In the genomic region with DNA sequence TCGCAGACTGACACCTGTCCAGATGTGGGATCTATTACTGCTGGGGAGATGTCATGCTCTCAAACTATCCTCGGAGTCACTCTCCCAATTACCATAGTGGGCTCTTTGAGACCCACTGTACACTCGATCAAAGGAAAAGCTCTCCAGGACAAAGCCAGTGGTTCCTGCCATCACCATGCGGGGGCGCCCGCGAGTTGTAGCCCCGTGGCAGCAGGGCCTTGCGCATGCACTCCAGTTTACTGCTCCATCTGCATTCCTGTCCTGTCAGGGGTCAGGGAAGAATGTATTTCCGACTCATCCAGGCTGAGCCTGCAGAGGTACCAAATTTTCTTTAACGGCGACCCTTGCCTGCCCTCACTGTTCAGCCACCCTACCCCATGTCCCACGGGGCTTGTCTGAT, we compare ENCODE assay signal across 13 mouse cellular contexts. TPM values are rescaled to one million over a fixed set of nuclear protein-coding genes. Genes with fewer than 3 reads are reported as not detected.
DNase-seq lines count a peak whose midpoint lies in the region; ATAC-seq and TF ChIP-seq lines count a peak whose summit lies in the region.
"Had no signal": no experiment of that assay in that cellular context is flagged by ENCODE, and none has a peak within 500 bp of the region (broad histone marks: within the 10 kb centered on the region; RNA-seq: fewer than 3 reads in every experiment).

No protein-coding gene starts in this region.

- no peak overlapping the region for H3K4me3 ChIP-seq in forebrain, postnatal 0 days (ENCODE audit: low read depth, low read length)
- H3K4me3 ChIP-seq in forebrain, embryonic 12.5 days (replicated peaks), result no peak overlapping the region
- no peak overlapping the region for H3K4me3 ChIP-seq in lung, embryonic 14.5 days (ENCODE audit: low read depth, low read length)
- no peak overlapping the region for H3K4me3 ChIP-seq in ES-Bruce4 (ENCODE audit: low read depth, low read length)
- H3K4me3 ChIP-seq: erythroblast, embryonic 14.5 days; hindbrain, embryonic 12.5 days; limb, embryonic 13.5 days; midbrain, embryonic 12.5 days had no signal

- H3K4me2 ChIP-seq in forebrain, postnatal 0 days (ENCODE audit: low read depth), result no peak overlapping the region
- H3K4me2 ChIP-seq in forebrain, embryonic 12.5 days, result no peak overlapping the region
- H3K4me2 ChIP-seq in lung, embryonic 14.5 days, result no peak overlapping the region
- H3K4me2 ChIP-seq: hindbrain, embryonic 12.5 days; limb, embryonic 13.5 days; midbrain, embryonic 12.5 days had no signal

- no peaks in the 10 kb centered on the region for H3K4me1 ChIP-seq in forebrain, postnatal 0 days (ENCODE audit: insufficient read depth)
- peaks cover 5% of the 10 kb centered on the region; the same call in 1 of the 2 replicates for H3K4me1 ChIP-seq in forebrain, embryonic 12.5 days
- H3K4me1 ChIP-seq in lung, embryonic 14.5 days (ENCODE audit: insufficient read depth), result no peaks in the 10 kb centered on the region
- peaks cover 4% of the 10 kb centered on the region for H3K4me1 ChIP-seq in ES-Bruce4 (ENCODE audit: control insufficient read depth, insufficient read depth, low read length)
- H3K4me1 ChIP-seq: limb, embryonic 13.5 days; midbrain, embryonic 12.5 days had no signal

- DNase-seq in forebrain, postnatal 0 days, result no peak
- DNase-seq in lung, embryonic 14.5 days, result no peak
- DNase-seq in lung, postnatal 25 days (ENCODE audit: low spot score), result no peak
- no peak for DNase-seq in retina, postnatal 1 day
- DNase-seq: cerebellum, adult 9-10 months had no signal

- H3K27ac ChIP-seq in forebrain, postnatal 0 days (ENCODE audit: low read depth, low read length), result no peak overlapping the region
- no peak overlapping the region for H3K27ac ChIP-seq in forebrain, embryonic 12.5 days
- no peak overlapping the region for H3K27ac ChIP-seq in lung, embryonic 14.5 days (ENCODE audit: low read depth)
- H3K27ac ChIP-seq in ES-Bruce4 (ENCODE audit: insufficient read depth, low read length), result no peak overlapping the region
- H3K27ac ChIP-seq: hindbrain, embryonic 12.5 days; limb, embryonic 13.5 days; midbrain, embryonic 12.5 days had no signal

- no peaks in the 10 kb centered on the region for H3K36me3 ChIP-seq in forebrain, postnatal 0 days (ENCODE audit: insufficient read depth)
- no peaks in the 10 kb centered on the region for H3K36me3 ChIP-seq in forebrain, embryonic 12.5 days (replicated peaks)
- H3K36me3 ChIP-seq in lung, embryonic 14.5 days (ENCODE audit: insufficient read depth), result no peaks in the 10 kb centered on the region
- H3K36me3 ChIP-seq in ES-Bruce4 (ENCODE audit: control insufficient read depth, insufficient read depth, low read length, poor library complexity, severe bottlenecking), result no peaks in the 10 kb centered on the region
- H3K36me3 ChIP-seq: hindbrain, embryonic 12.5 days; limb, embryonic 13.5 days; midbrain, embryonic 12.5 days had no signal

- H3K9me3 ChIP-seq in forebrain, postnatal 0 days (ENCODE audit: low read length), result no peaks in the 10 kb centered on the region
- no peaks in the 10 kb centered on the region for H3K9me3 ChIP-seq in forebrain, embryonic 12.5 days
- H3K9me3 ChIP-seq in lung, embryonic 14.5 days (ENCODE audit: low read depth, low read length), result no peaks in the 10 kb centered on the region
- H3K9me3 ChIP-seq in ES-Bruce4 (replicated peaks; ENCODE audit: control insufficient read depth, insufficient read depth, low read length, poor library complexity, severe bottlenecking), result no peaks in the 10 kb centered on the region
- H3K9me3 ChIP-seq: hindbrain, embryonic 12.5 days; limb, embryonic 13.5 days; midbrain, embryonic 12.5 days had no signal

- no peak for TF ChIP-seq POLR2A in ES-Bruce4 (IDR thresholded peaks at IDR 0.05; ENCODE audit: insufficient read depth, low read length)

- no peaks in the 10 kb centered on the region for H3K27me3 ChIP-seq in forebrain, postnatal 0 days (ENCODE audit: insufficient read depth, low read length)
- H3K27me3 ChIP-seq in forebrain, embryonic 12.5 days, result no peaks in the 10 kb centered on the region
- H3K27me3 ChIP-seq in lung, embryonic 14.5 days (ENCODE audit: insufficient read depth, low read length), result no peaks in the 10 kb centered on the region
- no peaks in the 10 kb centered on the region for H3K27me3 ChIP-seq in ES-Bruce4 (ENCODE audit: control insufficient read depth, insufficient read depth, low read length, poor library complexity, severe bottlenecking)
- H3K27me3 ChIP-seq: hindbrain, embryonic 12.5 days; limb, embryonic 13.5 days; midbrain, embryonic 12.5 days had no signal

- no peak for ATAC-seq in forebrain, postnatal 0 days
- ATAC-seq in forebrain, embryonic 12.5 days (ENCODE audit: low FRiP score), result no peak
- ATAC-seq in lung, embryonic 14.5 days (ENCODE audit: insufficient read depth), result no peak
- 0 out of 2 replicates have a peak, but pooled peaks have one; percentile 27 for ATAC-seq in megakaryocyte progenitor cell, adult 5-6 weeks (replicated peaks; ENCODE audit: poor library complexity)
- ATAC-seq in cerebellum, adult (ENCODE audit: insufficient number of reproducible peaks, low FRiP score, low TSS enrichment), result no peak

- TF ChIP-seq CTCF in forebrain, postnatal 0 days (IDR thresholded peaks at IDR 0.05; ENCODE audit: low read depth), result peak; percentile 15; the same call in 1 of the 2 replicates
- TF ChIP-seq CTCF in lung, embryonic 14.5 days (IDR thresholded peaks at IDR 0.05; ENCODE audit: low read depth), result peak; percentile 50; the same call in 1 of the 2 replicates
- peak; percentile 58 for TF ChIP-seq CTCF in ES-Bruce4 (IDR thresholded peaks at IDR 0.05; ENCODE audit: low read depth, low read length)

- no peak overlapping the region for H3K9ac ChIP-seq in forebrain, postnatal 0 days
- no peak overlapping the region for H3K9ac ChIP-seq in forebrain, embryonic 12.5 days
- no peak overlapping the region for H3K9ac ChIP-seq in lung, embryonic 14.5 days
- no peak overlapping the region for H3K9ac ChIP-seq in ES-Bruce4 (ENCODE audit: low read depth, poor library complexity, severe bottlenecking)
- H3K9ac ChIP-seq: hindbrain, embryonic 12.5 days; limb, embryonic 13.5 days; midbrain, embryonic 12.5 days had no signal

- no peak for TF ChIP-seq EP300 in ES-Bruce4 (IDR thresholded peaks at IDR 0.05; ENCODE audit: insufficient read depth, low read depth, low read length)

- WGBS in forebrain, postnatal 0 days, result 73% methylated on average over 13 of the region's 13 CpGs
- WGBS in forebrain, embryonic 12.5 days, result 77% methylated on average over 13 of the region's 13 CpGs
- WGBS in lung, embryonic 14.5 days, result 67% methylated on average over 13 of the region's 13 CpGs

RNA-seq across cellular contexts. Expression of gene Upk3b, which starts 6.6 kb away (rescaled TPM):
- total RNA-seq in forebrain, postnatal 0 days (2014; rRNA removed), result 0.19 TPM in 1 of 2 replicates, not detected in the other
- not detected in 2 replicates for polyA plus RNA-seq in forebrain, postnatal 0 days (2015; fragmentation: Nextera tagmentation; extraction: Ambion mirVana)
- polyA plus RNA-seq in forebrain, embryonic 12.5 days (2016; fragmentation: Nextera tagmentation; extraction: Ambion mirVana), result not detected in 2 replicates
- 23.8 and 26.7 TPM in 2 replicates for polyA plus RNA-seq in lung, embryonic 14.5 days (2014; fragmentation: Nextera tagmentation; extraction: Ambion mirVana)
- polyA plus RNA-seq in ES-Bruce4 (2011; ENCODE audit: insufficient read depth, insufficient read length, low read depth, missing spikeins), result 0.34 and 0.38 TPM in 2 replicates
- total RNA-seq in megakaryocyte progenitor cell, adult 5-6 weeks (2015), result not detected in 2 replicates
- total RNA-seq in megakaryocyte progenitor cell, adult 5-6 weeks (2017), result not detected in 2 replicates
- polyA plus RNA-seq: erythroblast, embryonic 14.5 days had no signal

RNA-seq across cellular contexts. Expression of gene Upk3bl, which starts 9.4 kb away (rescaled TPM):
- total RNA-seq in forebrain, postnatal 0 days (2014; rRNA removed), result not detected in 2 replicates
- not detected in 2 replicates for polyA plus RNA-seq in forebrain, postnatal 0 days (2015; fragmentation: Nextera tagmentation; extraction: Ambion mirVana)
- polyA plus RNA-seq in forebrain, embryonic 12.5 days (2016; fragmentation: Nextera tagmentation; extraction: Ambion mirVana), result 0.32 and 0.92 TPM in 2 replicates
- polyA plus RNA-seq in lung, embryonic 14.5 days (2014; fragmentation: Nextera tagmentation; extraction: Ambion mirVana), result 1.5 and 1.8 TPM in 2 replicates
- polyA plus RNA-seq in ES-Bruce4 (2011; ENCODE audit: insufficient read depth, insufficient read length, low read depth, missing spikeins), result 2.7 and 3.7 TPM in 2 replicates
- total RNA-seq in megakaryocyte progenitor cell, adult 5-6 weeks (2015), result 0.59 and 1.4 TPM in 2 replicates
- 0.17 and 1.0 TPM in 2 replicates for total RNA-seq in megakaryocyte progenitor cell, adult 5-6 weeks (2017)
- polyA plus RNA-seq: erythroblast, embryonic 14.5 days had no signal

RNA-seq across cellular contexts. Expression of gene Rasa4, which starts 38.9 kb away (rescaled TPM):
- total RNA-seq in forebrain, postnatal 0 days (2014; rRNA removed), result 8.5 and 11.5 TPM in 2 replicates
- 5.8 and 9.0 TPM in 2 replicates for polyA plus RNA-seq in forebrain, postnatal 0 days (2015; fragmentation: Nextera tagmentation; extraction: Ambion mirVana)
- polyA plus RNA-seq in forebrain, embryonic 12.5 days (2016; fragmentation: Nextera tagmentation; extraction: Ambion mirVana), result 6.2 and 8.0 TPM in 2 replicates
- polyA plus RNA-seq in lung, embryonic 14.5 days (2014; fragmentation: Nextera tagmentation; extraction: Ambion mirVana), result 4.2 and 4.4 TPM in 2 replicates
- 5.9 and 6.6 TPM in 2 replicates for polyA plus RNA-seq in ES-Bruce4 (2011; ENCODE audit: insufficient read depth, insufficient read length, low read depth, missing spikeins)
- 31.4 and 43.2 TPM in 2 replicates for total RNA-seq in megakaryocyte progenitor cell, adult 5-6 weeks (2015)
- 21.5 and 31.9 TPM in 2 replicates for total RNA-seq in megakaryocyte progenitor cell, adult 5-6 weeks (2017)

RNA-seq across cellular contexts. Expression of gene Dtx2, which starts 50.3 kb away (rescaled TPM):
- 19.5 and 25.3 TPM in 2 replicates for total RNA-seq in forebrain, postnatal 0 days (2014; rRNA removed)
- polyA plus RNA-seq in forebrain, postnatal 0 days (2015; fragmentation: Nextera tagmentation; extraction: Ambion mirVana), result 17.6 and 20.0 TPM in 2 replicates
- polyA plus RNA-seq in forebrain, embryonic 12.5 days (2016; fragmentation: Nextera tagmentation; extraction: Ambion mirVana), result 29.7 and 32.9 TPM in 2 replicates
- 21.4 and 24.4 TPM in 2 replicates for polyA plus RNA-seq in lung, embryonic 14.5 days (2014; fragmentation: Nextera tagmentation; extraction: Ambion mirVana)
- polyA plus RNA-seq in ES-Bruce4 (2011; ENCODE audit: insufficient read depth, insufficient read length, low read depth, missing spikeins), result 23.7 and 25.0 TPM in 2 replicates
- total RNA-seq in megakaryocyte progenitor cell, adult 5-6 weeks (2015), result 12.9 and 13.7 TPM in 2 replicates
- 4.7 and 5.5 TPM in 2 replicates for total RNA-seq in megakaryocyte progenitor cell, adult 5-6 weeks (2017)

Comparison
In these comparisons a context has a peak if more than half of its experiments do, and no peak if none do; other contexts are left out.
1. RNA of gene Upk3b, which starts 6.6 kb away (polyA plus RNA-seq): 23.8 to 26.7 TPM in lung, embryonic 14.5 days; 0.34 to 0.38 TPM in ES-Bruce4, not detected in forebrain, embryonic 12.5 days and not detected in forebrain, postnatal 0 days; every median in the first group is over 10 times any median in the second.
2. Peak in every context shown above with its lines, with median percentiles within 50 percentile points of each other: CTCF ChIP-seq.